Mouse (Mus musculus): ENCODE results near the gene Rps27l. TPM values are rescaled to one million over a fixed set of nuclear protein-coding genes. Genes with fewer than 3 reads are reported as not detected.

The Rps27l gene
- polyA plus RNA-seq, 1 experiment from 2014 or later, result 687 TPM

- peak; percentile 99 for ATAC-seq (ENCODE audit: low read depth)
- H3K27ac ChIP-seq (ENCODE audit: low read length), result peak within 1 kb of the TSS; percentile 92
- H3K36me3 ChIP-seq (ENCODE audit: control insufficient read depth, insufficient read depth, low read length), result no peaks in the 10 kb centered on the region
- peaks cover 21% of the 10 kb centered on the region for H3K4me1 ChIP-seq (replicated peaks; ENCODE audit: control insufficient read depth, insufficient read depth, low read length)
- H3K9ac ChIP-seq (ENCODE audit: low read length), result peak within 1 kb of the TSS; percentile 90
- H3K4me2 ChIP-seq (ENCODE audit: low read depth, low read length), result peak within 1 kb of the TSS; percentile 88
- H3K27me3 ChIP-seq (ENCODE audit: control insufficient read depth, insufficient read depth, low read depth, low read length), result no peaks in the 10 kb centered on the region
- under 1% methylated on average over 49 of the region's 49 CpGs for WGBS
- H3K9me3 ChIP-seq (ENCODE audit: control insufficient read depth, low read length), result no peaks in the 10 kb centered on the region
- peak within 1 kb of the TSS; percentile 90 for H3K4me3 ChIP-seq (ENCODE audit: low read length)
Measured at GRCm38 (mm10) chr9:66919382-66919971, 26.4 kb upstream of the Rps27l start, which contains the start of gene Rab8b. Gene Rab8b (minus strand): TSS chr9:66919687.

GRCm38 (mm10) chr9:66919981-66920380, 25.9 kb upstream of the Rps27l start:
- Histone ChIP-seq H3K4me2 (ENCODE audit: low read depth, low read length) (peak overlapping the region; percentile 88), H3K9ac (ENCODE audit: low read length) (peak overlapping the region; percentile 57), H3K27me3 (ENCODE audit: control insufficient read depth, insufficient read depth, low read depth, low read length) (no peaks in the 10 kb centered on the region), H3K4me1 (replicated peaks; ENCODE audit: control insufficient read depth, insufficient read depth, low read length) (peaks cover 20% of the 10 kb centered on the region), H3K27ac (ENCODE audit: low read length) (peak overlapping the region; percentile 48; the same call in 1 of the 2 replicates), H3K36me3 (ENCODE audit: control insufficient read depth, insufficient read depth, low read length) (no peaks in the 10 kb centered on the region), H3K9me3 (ENCODE audit: control insufficient read depth, low read length) (no peaks in the 10 kb centered on the region), H3K4me3 (ENCODE audit: low read length) (peak overlapping the region; percentile 90)
- under 1% methylated on average over 14 of the region's 14 CpGs for WGBS
- peak; percentile 22; the same call in 1 of the 2 replicates for ATAC-seq (ENCODE audit: low read depth)

DNA sequence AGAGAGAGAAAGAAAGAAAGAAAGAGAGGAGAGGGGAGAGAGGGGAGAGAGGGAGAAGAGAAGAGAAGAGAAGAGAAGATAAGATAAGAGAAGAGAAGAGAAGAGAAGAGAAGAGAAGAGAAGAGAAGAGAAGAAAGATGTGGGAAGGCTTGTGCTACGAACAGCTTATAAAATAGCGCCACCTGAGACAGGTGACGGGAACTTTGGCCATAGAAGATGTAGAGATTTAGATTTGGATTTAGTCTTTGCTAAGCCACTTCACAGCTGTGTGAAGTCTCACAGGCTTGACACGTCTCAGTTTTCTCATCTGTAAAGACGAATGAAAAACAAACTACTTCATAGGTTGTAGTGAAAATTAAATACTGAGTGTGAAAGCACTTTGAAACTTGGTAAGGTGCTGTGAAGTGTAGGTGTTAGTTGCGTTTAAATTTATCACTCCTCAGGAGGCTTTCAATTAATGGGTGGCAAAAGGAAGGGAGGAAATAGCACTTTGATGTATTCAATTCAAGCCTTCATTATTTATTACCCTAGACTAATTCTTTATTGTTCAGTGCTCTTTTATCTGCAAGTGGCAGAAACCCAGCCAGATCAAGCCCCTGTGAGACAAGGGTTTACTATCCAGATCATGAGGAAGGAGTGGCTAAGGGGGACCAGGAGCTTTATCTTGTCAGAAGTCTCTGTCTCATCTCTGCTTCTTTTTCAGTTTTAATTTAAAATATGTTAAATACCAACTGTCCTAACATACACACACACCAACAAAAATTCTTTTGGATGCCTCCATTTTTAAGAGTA, 25.2 kb upstream of the Rps27l start:
- no peak overlapping the region for H3K9ac ChIP-seq (ENCODE audit: low read length)
- H3K4me1 ChIP-seq (replicated peaks; ENCODE audit: control insufficient read depth, insufficient read depth, low read length), result peaks cover 15% of the 10 kb centered on the region
- ATAC-seq (ENCODE audit: low read depth), result no peak
- H3K9me3 ChIP-seq (ENCODE audit: control insufficient read depth, low read length), result no peaks in the 10 kb centered on the region
- H3K27me3 ChIP-seq (ENCODE audit: control insufficient read depth, insufficient read depth, low read depth, low read length), result no peaks in the 10 kb centered on the region
- H3K4me3 ChIP-seq (ENCODE audit: low read length), result no peak overlapping the region
- H3K36me3 ChIP-seq (ENCODE audit: control insufficient read depth, insufficient read depth, low read length), result no peaks in the 10 kb centered on the region
- H3K4me2 ChIP-seq (ENCODE audit: low read depth, low read length), result peak overlapping the region; percentile 88
- H3K27ac ChIP-seq (ENCODE audit: low read length), result no peak overlapping the region
- WGBS, result 9% methylated on average over 6 of the region's 6 CpGs

GRCm38 (mm10) chr9:66922076-66922475, 23.8 kb upstream of the Rps27l start:
- no peaks in the 10 kb centered on the region for H3K36me3 ChIP-seq (ENCODE audit: control insufficient read depth, insufficient read depth, low read length)
- no peak for ATAC-seq (ENCODE audit: low read depth)
- H3K9ac ChIP-seq (ENCODE audit: low read length), result no peak overlapping the region
- no peaks in the 10 kb centered on the region for H3K27me3 ChIP-seq (ENCODE audit: control insufficient read depth, insufficient read depth, low read depth, low read length)
- WGBS, result 96% methylated on average over 1 of the region's 1 CpGs
- H3K4me2 ChIP-seq (ENCODE audit: low read depth, low read length), result no peak overlapping the region
- no peak overlapping the region for H3K4me3 ChIP-seq (ENCODE audit: low read length)
- 0 out of 2 replicates have a peak, but pooled peaks cover 6% of the 10 kb centered on the region for H3K4me1 ChIP-seq (replicated peaks; ENCODE audit: control insufficient read depth, insufficient read depth, low read length)
- H3K9me3 ChIP-seq (ENCODE audit: control insufficient read depth, low read length), result no peaks in the 10 kb centered on the region
- H3K27ac ChIP-seq (ENCODE audit: low read length), result no peak overlapping the region

GRCm38 (mm10) chr9:66925853-66926252, 20.0 kb upstream of the Rps27l start:
- Histone ChIP-seq H3K4me1 (replicated peaks; ENCODE audit: control insufficient read depth, insufficient read depth, low read length) (no peaks in the 10 kb centered on the region), H3K27me3 (ENCODE audit: control insufficient read depth, insufficient read depth, low read depth, low read length) (no peaks in the 10 kb centered on the region), H3K4me2 (ENCODE audit: low read depth, low read length) (no peak overlapping the region), H3K27ac (ENCODE audit: low read length) (no peak overlapping the region), H3K4me3 (ENCODE audit: low read length) (no peak overlapping the region), H3K9me3 (ENCODE audit: control insufficient read depth, low read length) (no peaks in the 10 kb centered on the region), H3K9ac (ENCODE audit: low read length) (no peak overlapping the region), H3K36me3 (ENCODE audit: control insufficient read depth, insufficient read depth, low read length) (no peaks in the 10 kb centered on the region)
- ATAC-seq (ENCODE audit: low read depth), result no peak
- 64% methylated on average over 3 of the region's 3 CpGs for WGBS

DNA sequence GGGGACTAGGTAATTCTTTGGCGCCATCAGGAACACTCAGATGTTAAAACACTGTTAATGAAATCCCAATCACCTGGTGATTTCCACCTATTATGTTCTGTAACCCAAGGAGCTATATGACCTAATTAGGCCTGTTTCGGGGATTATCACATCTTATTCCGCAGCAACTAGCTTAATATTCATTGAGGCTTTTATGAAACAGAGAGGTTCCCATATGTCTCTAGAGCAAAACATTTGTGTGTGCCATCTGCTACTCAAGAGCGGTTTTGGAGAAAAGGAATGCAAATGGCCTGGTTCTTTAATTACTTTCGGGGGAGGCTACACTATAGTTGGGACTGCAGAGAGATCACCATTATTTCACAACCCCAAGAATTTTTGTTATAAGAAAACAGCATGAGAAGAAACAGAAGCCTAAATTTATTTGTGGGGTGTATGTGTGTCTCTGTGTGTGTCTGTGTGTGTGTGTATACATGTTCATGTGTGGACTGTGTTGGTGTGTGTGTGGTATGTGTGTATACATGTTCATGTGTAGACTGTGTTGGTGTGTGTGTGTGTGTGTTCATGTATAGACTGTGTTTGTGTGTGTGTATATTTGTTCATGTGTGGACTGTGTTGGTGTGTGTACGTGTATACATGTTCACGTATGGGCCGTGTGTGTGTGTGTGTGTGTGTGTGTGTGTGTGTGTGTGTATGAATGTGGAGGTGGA, 18.0 kb upstream of the Rps27l start:
- Histone ChIP-seq H3K4me1 (replicated peaks; ENCODE audit: control insufficient read depth, insufficient read depth, low read length) (no peaks in the 10 kb centered on the region), H3K27me3 (ENCODE audit: control insufficient read depth, insufficient read depth, low read depth, low read length) (no peaks in the 10 kb centered on the region), H3K4me3 (ENCODE audit: low read length) (no peak overlapping the region), H3K27ac (ENCODE audit: low read length) (no peak overlapping the region), H3K9me3 (ENCODE audit: control insufficient read depth, low read length) (no peaks in the 10 kb centered on the region), H3K36me3 (ENCODE audit: control insufficient read depth, insufficient read depth, low read length) (no peaks in the 10 kb centered on the region), H3K9ac (ENCODE audit: low read length) (no peak overlapping the region), H3K4me2 (ENCODE audit: low read depth, low read length) (no peak overlapping the region)
- no peak for ATAC-seq (ENCODE audit: low read depth)
- 88% methylated on average over 8 of the region's 8 CpGs for WGBS

GRCm38 (mm10) chr9:66930351-66930750, 15.5 kb upstream of the Rps27l start:
- no peak overlapping the region for H3K4me3 ChIP-seq (ENCODE audit: low read length)
- H3K27me3 ChIP-seq (ENCODE audit: control insufficient read depth, insufficient read depth, low read depth, low read length), result no peaks in the 10 kb centered on the region
- WGBS, result 43% methylated on average over 7 of the region's 7 CpGs
- no peaks in the 10 kb centered on the region for H3K9me3 ChIP-seq (ENCODE audit: control insufficient read depth, low read length)
- no peak overlapping the region for H3K4me2 ChIP-seq (ENCODE audit: low read depth, low read length)
- no peak overlapping the region for H3K27ac ChIP-seq (ENCODE audit: low read length)
- no peaks in the 10 kb centered on the region for H3K36me3 ChIP-seq (ENCODE audit: control insufficient read depth, insufficient read depth, low read length)
- H3K4me1 ChIP-seq (replicated peaks; ENCODE audit: control insufficient read depth, insufficient read depth, low read length), result no peaks in the 10 kb centered on the region
- ATAC-seq (ENCODE audit: low read depth), result no peak
- no peak overlapping the region for H3K9ac ChIP-seq (ENCODE audit: low read length)

GRCm38 (mm10) chr9:66933869-66934808, 11.7 kb upstream of the Rps27l start:
- H3K9me3 ChIP-seq (ENCODE audit: control insufficient read depth, low read length), result no peaks in the 10 kb centered on the region
- H3K4me2 ChIP-seq (ENCODE audit: low read depth, low read length), result no peak overlapping the region
- 70% methylated on average over 19 of the region's 19 CpGs for WGBS
- no peak overlapping the region for H3K4me3 ChIP-seq (ENCODE audit: low read length)
- H3K9ac ChIP-seq (ENCODE audit: low read length), result no peak overlapping the region
- H3K4me1 ChIP-seq (replicated peaks; ENCODE audit: control insufficient read depth, insufficient read depth, low read length), result peaks cover 3% of the 10 kb centered on the region; the same call in 1 of the 2 replicates
- H3K36me3 ChIP-seq (ENCODE audit: control insufficient read depth, insufficient read depth, low read length), result no peaks in the 10 kb centered on the region
- no peak overlapping the region for H3K27ac ChIP-seq (ENCODE audit: low read length)
- ATAC-seq (ENCODE audit: low read depth), result no peak
- H3K27me3 ChIP-seq (ENCODE audit: control insufficient read depth, insufficient read depth, low read depth, low read length), result no peaks in the 10 kb centered on the region

Data from lung, embryonic 16.5 days (tissue).